Mouse (Mus musculus) neural tube, embryonic 14.5 days (tissue): ENCODE measurements at regions not wholly inside any gene's neighbourhood (a gene's known extent, or its start where the extent isn't known, plus 50 kb on each side); places are given as distances from the start of the nearest gene placed in this dataset.
"Not testable (repeated sequence)": the region's sequence is repeated elsewhere in the genome, so short reads cannot be mapped to it uniquely, and the experiment has no call there.

Experiments
- ATAC-seq: fragments of 200-750 bp; cut with Nextera tagmentation; 2 replicates; pipeline ENCODE4 v1.8.0; 2017; ENCODE audit warnings: low read depth, mild to moderate bottlenecking, moderate TSS enrichment, moderate library complexity
- H3K27ac ChIP-seq: fragments of 300-500 bp; sonication (generic); 2 replicates; pipeline ENCODE4 v1.5.1; 2014; ENCODE audit warnings: low read depth, mild to moderate bottlenecking, control low read depth, low read length, moderate library complexity, mixed read lengths
- H3K27me3 ChIP-seq: fragments of 300-500 bp; sonication (generic); 2 replicates; pipeline ENCODE4 v1.6.1; 2014; ENCODE audit warnings: low read length; ENCODE audit not compliant: control insufficient read depth, insufficient read depth
- H3K36me3 ChIP-seq: fragments of 300-500 bp; sonication (generic); 2 replicates; pipeline ENCODE4 v1.6.1; 2014; ENCODE audit warnings: low read length, mixed read lengths; ENCODE audit not compliant: control insufficient read depth, insufficient read depth
- H3K4me1 ChIP-seq: fragments of 300-500 bp; sonication (generic); 2 replicates; pipeline ENCODE4 v1.6.1; 2014; ENCODE audit warnings: low read length; ENCODE audit not compliant: control insufficient read depth, insufficient read depth
- H3K4me2 ChIP-seq: fragments of 300-500 bp; sonication (generic); 2 replicates; pipeline ENCODE4 v1.6.1; 2014; ENCODE audit warnings: mild to moderate bottlenecking, low read depth, low read length, control low read depth
- H3K4me3 ChIP-seq: fragments of 300-500 bp; sonication (generic); 2 replicates; pipeline ENCODE4 v1.5.1; 2014; ENCODE audit warnings: low read depth, low read length, control low read depth, mixed read lengths
- H3K9ac ChIP-seq: fragments of 300-500 bp; sonication (generic); replicated peaks from 2 replicates; pipeline ENCODE4 v1.6.1; 2014; ENCODE audit warnings: low read depth, mild to moderate bottlenecking, control low read depth, low read length, mixed read lengths
- H3K9me3 ChIP-seq: fragments of 300-500 bp; sonication (generic); 2 replicates; pipeline ENCODE4 v1.6.1; 2016; ENCODE audit warnings: low read length; ENCODE audit not compliant: control insufficient read depth
- WGBS: fragments of 180-500 bp; shearing (Covaris S2); extraction: QIAGEN DNeasy Blood & Tissue Kit; methylation state at CpG from one replicate; pipeline ENCODE4 v1.1.7; 2014; 5-methylcytosine and 5-hydroxymethylcytosine counted together

- Histone ChIP-seq H3K27ac (no peak overlapping the region), H3K9ac (no peak overlapping the region), H3K4me3 (no peak overlapping the region), H3K36me3 (no peaks in the 10 kb centered on the region), H3K4me2 (no peak overlapping the region), H3K9me3 (no peaks in the 10 kb centered on the region), H3K4me1 (no peaks in the 10 kb centered on the region), H3K27me3 (no peaks in the 10 kb centered on the region)
- no peak for ATAC-seq
- 89% methylated on average over 1 of the region's 1 CpGs for WGBS
These were observed 1255.7 kb upstream of the Nudt12 start for GRCm38 (mm10) chr17:60268846-60269245.

GRCm38 (mm10) chr17:60267247-60268216 is 1254.4 kb upstream of the Nudt12 start:
- no peak overlapping the region for H3K4me3 ChIP-seq
- H3K4me1 ChIP-seq: no peaks in the 10 kb centered on the region
- ATAC-seq: peak; percentile 28; the same call in 1 of the 2 replicates
- peak overlapping the region; percentile 28 for H3K4me2 ChIP-seq
- no peaks in the 10 kb centered on the region for H3K36me3 ChIP-seq
- H3K9me3 ChIP-seq: no peaks in the 10 kb centered on the region
- no peak overlapping the region for H3K27ac ChIP-seq
- WGBS: 38% methylated on average over 12 of the region's 12 CpGs
- no peak overlapping the region for H3K9ac ChIP-seq
- H3K27me3 ChIP-seq: no peaks in the 10 kb centered on the region

GRCm38 (mm10) chr17:60255338-60255737 is 1242.2 kb upstream of the Nudt12 start:
- not testable (repeated sequence) for ATAC-seq, H3K36me3 ChIP-seq, H3K4me2 ChIP-seq, H3K9me3 ChIP-seq, H3K4me1 ChIP-seq, H3K9ac ChIP-seq, H3K27ac ChIP-seq, H3K27me3 ChIP-seq, H3K4me3 ChIP-seq

GRCm38 (mm10) chr17:60249923-60250322 is 1236.8 kb upstream of the Nudt12 start:
- Histone ChIP-seq H3K4me1 (no peaks in the 10 kb centered on the region), H3K36me3 (no peaks in the 10 kb centered on the region), H3K4me3 (no peak overlapping the region), H3K27ac (no peak overlapping the region), H3K4me2 (no peak overlapping the region), H3K9ac (no peak overlapping the region), H3K27me3 (no peaks in the 10 kb centered on the region), H3K9me3 (no peaks in the 10 kb centered on the region)
- 74% methylated on average over 1 of the region's 1 CpGs for WGBS
- ATAC-seq: no peak

GRCm38 (mm10) chr17:60234519-60234918 is 1221.3 kb upstream of the Nudt12 start:
- Histone ChIP-seq H3K4me3 (no peak overlapping the region), H3K9me3 (no peaks in the 10 kb centered on the region), H3K36me3 (no peaks in the 10 kb centered on the region), H3K4me1 (no peaks in the 10 kb centered on the region), H3K9ac (no peak overlapping the region), H3K27ac (no peak overlapping the region), H3K27me3 (no peaks in the 10 kb centered on the region), H3K4me2 (no peak overlapping the region)
- 75% methylated on average over 2 of the region's 2 CpGs for WGBS
- ATAC-seq: no peak

GRCm38 (mm10) chr17:60197004-60197403 is 1183.8 kb upstream of the Nudt12 start:
- no peaks in the 10 kb centered on the region for H3K9me3 ChIP-seq
- 94% methylated on average over 2 of the region's 2 CpGs for WGBS

GRCm38 (mm10) chr17:60181241-60181640 is 1168.1 kb upstream of the Nudt12 start:
- no peak for ATAC-seq
- Histone ChIP-seq H3K9ac (no peak overlapping the region), H3K27me3 (no peaks in the 10 kb centered on the region), H3K9me3 (no peaks in the 10 kb centered on the region), H3K27ac (no peak overlapping the region), H3K4me3 (no peak overlapping the region), H3K4me2 (no peak overlapping the region), H3K36me3 (no peaks in the 10 kb centered on the region), H3K4me1 (no peaks in the 10 kb centered on the region)
- WGBS: 84% methylated on average over 2 of the region's 2 CpGs

More at GRCm38 (mm10) chr17:60197004-60197403, 1183.8 kb upstream of the Nudt12 start:
- no peak overlapping the region for H3K27ac ChIP-seq
- H3K4me3 ChIP-seq: no peak overlapping the region
- no peaks in the 10 kb centered on the region for H3K36me3 ChIP-seq
- ATAC-seq: no peak
- H3K4me2 ChIP-seq: no peak overlapping the region
- no peak overlapping the region for H3K9ac ChIP-seq
- no peaks in the 10 kb centered on the region for H3K4me1 ChIP-seq
- H3K27me3 ChIP-seq: no peaks in the 10 kb centered on the region

GRCm38 (mm10) chr17:60180646-60181045 is 1167.5 kb upstream of the Nudt12 start:
- Histone ChIP-seq H3K9me3 (no peaks in the 10 kb centered on the region), H3K27ac (no peak overlapping the region), H3K4me3 (no peak overlapping the region), H3K36me3 (no peaks in the 10 kb centered on the region), H3K27me3 (no peaks in the 10 kb centered on the region), H3K4me1 (no peaks in the 10 kb centered on the region), H3K9ac (no peak overlapping the region), H3K4me2 (no peak overlapping the region)
- no peak for ATAC-seq
- WGBS: 69% methylated on average over 4 of the region's 4 CpGs

- Histone ChIP-seq H3K27ac (no peak overlapping the region), H3K4me3 (no peak overlapping the region), H3K36me3 (no peaks in the 10 kb centered on the region), H3K9me3 (no peaks in the 10 kb centered on the region), H3K9ac (no peak overlapping the region), H3K4me1 (no peaks in the 10 kb centered on the region), H3K4me2 (no peak overlapping the region), H3K27me3 (no peaks in the 10 kb centered on the region)
- no peak for ATAC-seq
These were observed 1152.4 kb upstream of the Nudt12 start for GRCm38 (mm10) chr17:60165592-60165991.
